Mouse (Mus musculus) myocyte (in vitro differentiated cells): ENCODE results near the gene Tppp2. TPM values are rescaled to one million over a fixed set of nuclear protein-coding genes. Genes with fewer than 3 reads are reported as not detected.
A peak's percentile ranks its signal among the peaks of the same experiment; 100 is the strongest.
"Not testable (repeated sequence)": the region's sequence is repeated elsewhere in the genome, so short reads cannot be mapped to it uniquely, and the experiment has no call there.

Experiments
- H3K27me3 ChIP-seq: one replicate; pipeline ENCODE4 v1.6.1; 2011; ENCODE audit not compliant: control insufficient read depth, insufficient read depth, insufficient read length
- H3K36me3 ChIP-seq: one replicate; pipeline ENCODE4 v1.6.1; 2011; ENCODE audit not compliant: control insufficient read depth, insufficient read depth
- H3K4me2 ChIP-seq: one replicate; pipeline ENCODE4 v1.6.1; 2011; ENCODE audit warnings: low read depth, control low read depth
- H3K4me3 ChIP-seq: one replicate; pipeline ENCODE4 v1.5.1; 2011; ENCODE audit warnings: mild to moderate bottlenecking, control low read depth, moderate library complexity
- H3K79me2 ChIP-seq: one replicate; pipeline ENCODE4 v1.6.1; 2011; ENCODE audit not compliant: control insufficient read depth, insufficient read depth
- H3ac ChIP-seq: one replicate; pipeline ENCODE4 v1.6.1; 2011; ENCODE audit not compliant: control insufficient read depth, insufficient read length
- CEBPB ChIP-seq: IDR thresholded peaks from 2 replicates; pipeline ENCODE4 v1.6.1; 2011; ENCODE audit warnings: mild to moderate bottlenecking, moderate library complexity; ENCODE audit not compliant: poor library complexity, insufficient read depth, severe bottlenecking
- E2F4 ChIP-seq: IDR thresholded peaks from one replicate; pipeline ENCODE4 v1.6.1; 2011; ENCODE audit warnings: mild to moderate bottlenecking, control low read depth, moderate library complexity; ENCODE audit not compliant: insufficient read depth
- MAX ChIP-seq: IDR thresholded peaks from one replicate; pipeline ENCODE4 v1.6.1; 2011; ENCODE audit warnings: low read depth, mild to moderate bottlenecking, control low read depth
- MYOD1 ChIP-seq, 3 experiments: IDR thresholded peaks; one replicate each; pipeline ENCODE4 v1.6.1; 2011; ENCODE audit warnings: control low read depth in 2 of 3, low read depth in 2 of 3, mild to moderate bottlenecking in 2 of 3, moderate library complexity in 1 of 3; ENCODE audit not compliant: insufficient read length in 2 of 3, control insufficient read depth in 1 of 3
- MYOG ChIP-seq, 3 experiments: IDR thresholded peaks; one replicate each; pipeline ENCODE4 v1.6.1; 2011; ENCODE audit warnings: control low read depth in 2 of 3, low read depth in 2 of 3, mild to moderate bottlenecking in 2 of 3; ENCODE audit not compliant: insufficient read length in 2 of 3, control insufficient read depth in 1 of 3, insufficient read depth in 1 of 3
- POLR2A ChIP-seq: IDR thresholded peaks from one replicate; pipeline ENCODE4 v1.6.1; 2011; ENCODE audit warnings: low read depth, mild to moderate bottlenecking, control low read depth, moderate library complexity; ENCODE audit not compliant: insufficient read length
- POLR2AphosphoS2 ChIP-seq: IDR thresholded peaks from one replicate; pipeline ENCODE4 v1.6.1; 2011; ENCODE audit warnings: low read depth, control low read depth; ENCODE audit not compliant: insufficient read length
- REST ChIP-seq: IDR thresholded peaks from one replicate; pipeline ENCODE4 v1.6.1; 2011; ENCODE audit warnings: mild to moderate bottlenecking, control low read depth, moderate library complexity; ENCODE audit not compliant: insufficient read depth, insufficient read length
- SRF ChIP-seq: IDR thresholded peaks from one replicate; pipeline ENCODE4 v1.6.1; 2011; ENCODE audit warnings: low read depth; ENCODE audit not compliant: control insufficient read depth, insufficient read length
- TCF12 ChIP-seq: IDR thresholded peaks from one replicate; pipeline ENCODE4 v1.6.1; 2011; ENCODE audit warnings: mild to moderate bottlenecking, control low read depth; ENCODE audit not compliant: poor library complexity, insufficient read depth, severe bottlenecking
- TCF3 ChIP-seq: IDR thresholded peaks from one replicate; pipeline ENCODE4 v1.6.1; 2011; ENCODE audit warnings: low read depth, control low read depth; ENCODE audit not compliant: insufficient read length
- USF1 ChIP-seq: IDR thresholded peaks from one replicate; pipeline ENCODE4 v1.6.1; 2011; ENCODE audit warnings: low read depth, mild to moderate bottlenecking, control low read depth, moderate library complexity
- polyA plus RNA-seq: library from polyadenylated mRNA; unstranded; fragments of >200 nt; fragmentation: generic; extraction: Trizol; gene quantifications from one replicate; pipeline ENCODE4 v1.2.1, GENCODE M21; 2012; ENCODE audit warnings: missing spikeins

Tppp2 gene
- polyA plus RNA-seq, 1 experiment: not detected

GRCm38 (mm10) chr14:51922571-51922865, 4.3 kb downstream of the Tppp2 start, which contains the start of gene Rnase13:
Rnase13 (minus strand) TSS chr14:51922773.
- Histone ChIP-seq H3ac (no peak within 1 kb of the TSS), H3K79me2 (no peaks in the 10 kb centered on the region), H3K27me3 (peaks cover 4% of the 10 kb centered on the region), H3K4me3 (no peak within 1 kb of the TSS), H3K4me2 (no peak within 1 kb of the TSS), H3K36me3 (no peaks in the 10 kb centered on the region)
- TF ChIP-seq MYOG (IDR thresholded peaks at IDR 0.05; ENCODE audit: control insufficient read depth in 1 of 3, insufficient read depth in 1 of 3, insufficient read length in 2 of 3, low read depth in 2 of 3): no peak
- no peak for TF ChIP-seq USF1
- TF ChIP-seq TCF12: no peak
- TF ChIP-seq CEBPB: no peak
- TF ChIP-seq E2F4: no peak
- no peak for TF ChIP-seq TCF3
- no peak for TF ChIP-seq POLR2AphosphoS2
- no peak for TF ChIP-seq MYOD1 (IDR thresholded peaks at IDR 0.05; ENCODE audit: control insufficient read depth in 1 of 3, insufficient read length in 2 of 3, low read depth in 2 of 3)
- no peak for TF ChIP-seq MAX
- no peak for TF ChIP-seq POLR2A
- no peak for TF ChIP-seq SRF
- TF ChIP-seq REST: no peak

- Histone ChIP-seq H3K4me3 (no peak overlapping the region), H3K79me2 (no peaks in the 10 kb centered on the region), H3K4me2 (no peak overlapping the region), H3K27me3 (peaks cover 4% of the 10 kb centered on the region), H3K36me3 (no peaks in the 10 kb centered on the region), H3ac (no peak overlapping the region)
- no peak for TF ChIP-seq TCF12
Measured at GRCm38 (mm10) chr14:51922910-51923309, 4.7 kb downstream of the Tppp2 start.

- Histone ChIP-seq H3ac (no peak overlapping the region), H3K36me3 (no peaks in the 10 kb centered on the region), H3K27me3 (peaks cover 4% of the 10 kb centered on the region), H3K4me2 (no peak overlapping the region), H3K4me3 (no peak overlapping the region), H3K79me2 (no peaks in the 10 kb centered on the region)
- TF ChIP-seq TCF12 (no peak), CEBPB (no peak), MAX (no peak), E2F4 (no peak), REST (no peak), MYOG (IDR thresholded peaks at IDR 0.05; ENCODE audit: control insufficient read depth in 1 of 3, insufficient read depth in 1 of 3, insufficient read length in 2 of 3, low read depth in 2 of 3) (no peak)
Measured at GRCm38 (mm10) chr14:51923492-51923891, 5.3 kb downstream of the Tppp2 start.

- H3ac ChIP-seq, H3K4me3 ChIP-seq, H3K4me2 ChIP-seq, H3K79me2 ChIP-seq, H3K36me3 ChIP-seq, H3K27me3 ChIP-seq: not testable (repeated sequence)
Measured at GRCm38 (mm10) chr14:51926930-51927329, 8.7 kb downstream of the Tppp2 start.

- Histone ChIP-seq H3K79me2 (no peaks in the 10 kb centered on the region), H3ac (no peak overlapping the region), H3K4me3 (peak overlapping the region; percentile 10), H3K4me2 (peak overlapping the region; percentile 86), H3K36me3 (no peaks in the 10 kb centered on the region), H3K27me3 (no peaks in the 10 kb centered on the region)
- TF ChIP-seq POLR2AphosphoS2 (no peak), MAX (no peak), SRF (no peak), MYOG (IDR thresholded peaks at IDR 0.05; ENCODE audit: control insufficient read depth in 1 of 3, insufficient read depth in 1 of 3, insufficient read length in 2 of 3, low read depth in 2 of 3) (peak in 1 of 3 experiments; percentile 58), MYOD1 (IDR thresholded peaks at IDR 0.05; ENCODE audit: control insufficient read depth in 1 of 3, insufficient read length in 2 of 3, low read depth in 2 of 3) (peak in 1 of 3 experiments; percentile 63), USF1 (no peak), TCF3 (no peak), REST (no peak), CEBPB (no peak)
Measured at GRCm38 (mm10) chr14:51929309-51929943, 11.2 kb downstream of the Tppp2 start.

- TF ChIP-seq TCF3 (no peak), MYOG (IDR thresholded peaks at IDR 0.05; ENCODE audit: control insufficient read depth in 1 of 3, insufficient read depth in 1 of 3, insufficient read length in 2 of 3, low read depth in 2 of 3) (no peak), E2F4 (no peak), MYOD1 (IDR thresholded peaks at IDR 0.05; ENCODE audit: control insufficient read depth in 1 of 3, insufficient read length in 2 of 3, low read depth in 2 of 3) (no peak), POLR2A (no peak), TCF12 (no peak), POLR2AphosphoS2 (no peak), USF1 (no peak), MAX (no peak), REST (no peak), CEBPB (no peak), SRF (no peak)
- H3K4me3 ChIP-seq: peak overlapping the region; percentile 10
- no peaks in the 10 kb centered on the region for H3K79me2 ChIP-seq
- H3K36me3 ChIP-seq: no peaks in the 10 kb centered on the region
- H3ac ChIP-seq: no peak overlapping the region
- no peaks in the 10 kb centered on the region for H3K27me3 ChIP-seq
- peak overlapping the region; percentile 86 for H3K4me2 ChIP-seq
Measured at GRCm38 (mm10) chr14:51929968-51930367, 11.7 kb downstream of the Tppp2 start.
